Mouse (Mus musculus) frontal cortex, postnatal 14 days (tissue): ENCODE measurements around the gene Sds.

Experiments
- DNase-seq, 2 experiments: peaks; one replicate each; pipeline ENCODE4 v3.0.0; 2022; ENCODE audit warnings: low spot score in 2 of 2

Sds gene

GRCm38 (mm10) chr5:120440733-120441132 is 35.6 kb upstream of the Sds start:
- peak; percentile 48 to 84 for DNase-seq

GRCm38 (mm10) chr5:120447305-120447704 is 29.0 kb upstream of the Sds start:
- DNase-seq, result no peak

DNA sequence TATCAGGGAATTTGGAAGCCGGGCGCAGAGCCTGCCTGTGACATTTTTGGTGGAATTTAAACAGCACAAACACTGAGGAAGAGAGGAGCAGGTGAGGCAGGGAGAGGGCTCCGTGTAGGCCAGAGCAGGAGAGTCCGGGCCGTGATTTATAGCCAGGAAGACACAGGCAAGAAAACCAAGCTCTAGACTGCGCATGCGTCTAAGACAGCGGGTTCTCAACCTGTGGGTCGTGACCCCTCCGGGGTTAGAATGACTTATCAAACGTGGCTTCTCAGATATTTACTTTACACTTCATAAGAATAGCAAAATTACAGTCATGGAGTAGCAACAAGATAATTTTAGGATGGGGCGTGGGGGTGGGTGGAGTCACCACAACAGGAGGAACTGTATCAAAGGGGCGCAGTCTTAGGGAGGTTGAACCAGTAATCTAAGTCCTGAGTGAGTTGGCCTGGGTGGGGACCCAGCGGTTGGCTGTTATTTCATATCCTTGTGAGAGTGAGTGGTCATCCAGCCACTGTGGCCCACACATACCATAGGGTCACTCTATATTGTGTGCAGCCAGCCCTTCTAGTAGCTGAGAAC is 21.5 kb upstream of the Sds start:
- no peak for DNase-seq

GRCm38 (mm10) chr5:120456253-120456652 is 20.1 kb upstream of the Sds start:
- no peak for DNase-seq

- DNase-seq, result no peak
Observed at GRCm38 (mm10) chr5:120456841-120457554, 19.3 kb upstream of the Sds start.

- DNase-seq, result peak in 1 of 2 experiments; percentile 58
Observed at GRCm38 (mm10) chr5:120457628-120458027, 18.7 kb upstream of the Sds start.

- no peak for DNase-seq
Observed at GRCm38 (mm10) chr5:120459133-120459532, 17.2 kb upstream of the Sds start.

GRCm38 (mm10) chr5:120461902-120462301 is 14.4 kb upstream of the Sds start:
- DNase-seq, result no peak

DNA sequence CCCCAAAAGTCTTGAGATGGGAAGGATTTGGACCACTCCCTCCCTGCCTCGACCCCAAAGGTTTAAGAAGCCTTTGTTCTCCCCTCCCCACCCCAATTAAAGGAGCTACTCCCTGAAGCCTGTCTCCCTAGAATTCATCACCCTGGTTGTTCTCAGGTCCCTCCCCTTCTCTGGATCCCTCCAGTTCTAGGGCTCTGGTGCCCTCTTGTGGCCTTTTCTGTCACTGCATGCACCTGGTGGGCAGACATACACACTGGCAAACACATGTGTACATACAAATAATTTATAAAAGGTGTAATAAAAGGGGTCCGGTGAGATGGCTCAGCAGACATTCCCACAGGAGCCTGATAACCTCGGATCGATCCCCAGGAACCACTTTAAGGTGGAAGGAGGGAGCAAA is 12.0 kb upstream of the Sds start:
- DNase-seq, result no peak

- DNase-seq, result no peak
Observed at GRCm38 (mm10) chr5:120465062-120465461, 11.3 kb upstream of the Sds start.

- DNase-seq, result no peak
Observed at GRCm38 (mm10) chr5:120465860-120466259, 10.5 kb upstream of the Sds start.

DNA sequence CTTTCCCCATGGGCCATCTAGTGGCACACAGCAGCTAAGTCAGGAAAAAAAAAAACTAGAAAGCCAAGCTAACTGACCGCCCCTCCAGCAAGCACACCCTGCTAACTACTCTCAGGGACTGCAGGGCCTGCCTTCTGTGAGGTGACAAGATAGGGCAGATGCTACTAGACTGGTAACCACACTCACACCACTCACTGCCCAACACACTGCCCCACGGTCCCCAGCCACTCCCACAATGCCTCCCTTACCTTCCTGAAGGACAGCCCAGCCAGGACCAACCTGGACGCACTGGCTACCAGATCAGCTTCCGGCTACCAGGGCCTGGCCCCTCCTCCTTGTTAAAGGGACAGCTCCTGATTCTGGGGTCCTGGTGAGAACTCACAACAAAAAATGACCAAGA is 9.3 kb upstream of the Sds start:
- no peak for DNase-seq

GRCm38 (mm10) chr5:120468336-120468735 is 8.0 kb upstream of the Sds start:
- DNase-seq, result no peak

GRCm38 (mm10) chr5:120468830-120469229 is 7.5 kb upstream of the Sds start:
- no peak for DNase-seq

- DNase-seq, result no peak
Observed at GRCm38 (mm10) chr5:120471538-120471937, 4.8 kb upstream of the Sds start.

GRCm38 (mm10) chr5:120472770-120473169 is 3.6 kb upstream of the Sds start, which contains the start of gene Sdsl:
Gene Sdsl, minus strand, starts transcription at chr5:120472810.
- DNase-seq, result no peak

- no peak for DNase-seq
Observed at GRCm38 (mm10) chr5:120473361-120473760, 3.0 kb upstream of the Sds start.

- DNase-seq, result no peak
Observed at GRCm38 (mm10) chr5:120475861-120476260, 465 bp upstream of the Sds start.

GRCm38 (mm10) chr5:120477993-120478392 is 1.7 kb downstream of the Sds start:
- no peak for DNase-seq

DNA sequence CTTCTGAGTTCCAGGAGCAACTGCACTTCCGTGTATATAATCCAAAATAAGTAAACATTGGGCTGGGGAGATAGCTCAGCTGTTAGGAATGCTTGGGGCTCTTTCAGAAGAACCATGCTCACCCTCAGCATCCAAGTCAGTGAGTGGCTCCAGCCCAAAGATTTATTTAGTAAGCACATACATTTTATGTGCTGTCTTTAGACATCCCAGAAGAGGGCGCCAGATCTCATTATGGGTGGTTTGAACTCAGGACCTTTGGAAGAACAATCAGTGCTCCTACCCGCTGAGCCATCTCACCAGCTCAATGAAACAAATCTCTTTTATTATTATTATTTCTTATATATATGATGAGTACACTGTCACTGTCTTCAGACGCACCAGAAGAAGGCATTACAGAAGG is 3.2 kb downstream of the Sds start:
- DNase-seq, result no peak

GRCm38 (mm10) chr5:120481205-120481604 is 4.9 kb downstream of the Sds start:
- no peak for DNase-seq

GRCm38 (mm10) chr5:120483399-120483798 is 7.1 kb downstream of the Sds start:
- DNase-seq, result no peak

DNA sequence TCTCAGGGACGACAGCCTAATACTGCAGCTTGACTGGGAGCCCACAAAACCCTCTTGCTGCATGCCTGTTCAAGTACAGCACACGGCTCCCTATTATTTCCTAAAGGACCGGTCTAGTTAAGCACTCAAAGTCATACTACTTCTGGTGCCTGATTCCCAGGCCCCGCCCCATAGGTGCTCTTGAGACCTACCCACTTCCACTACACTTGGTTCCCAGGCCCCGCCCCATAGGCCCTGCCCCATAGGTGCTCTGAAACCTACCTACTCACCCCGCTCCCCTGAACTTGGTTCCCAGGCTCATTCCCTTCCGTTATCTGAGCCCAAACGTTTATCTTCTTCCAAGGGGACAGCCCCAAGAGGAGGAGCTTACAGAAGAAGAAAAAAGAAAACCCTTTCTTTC is 11.5 kb downstream of the Sds start:
- DNase-seq, result no peak
